In genomic region chr10:61419146-61419545, GRCm38 (mm10) we compare ENCODE assay signal across 12 mouse cellular contexts. TPM values are rescaled to one million over a fixed set of nuclear protein-coding genes. Genes with fewer than 3 reads are reported as not detected.
DNase-seq lines count a peak whose midpoint lies in the region; ATAC-seq and TF ChIP-seq lines count a peak whose summit lies in the region.
"Had no signal": no experiment of that assay in that cellular context is flagged by ENCODE, and none has a peak within 500 bp of the region (broad histone marks: within the 10 kb centered on the region; RNA-seq: fewer than 3 reads in every experiment).

No protein-coding gene starts in this region.

- no peak for ATAC-seq in heart, embryonic 11.5 days (replicated peaks; ENCODE audit: insufficient number of reproducible peaks, low FRiP score, low TSS enrichment)
- ATAC-seq in embryonic facial prominence, embryonic 14.5 days (ENCODE audit: low read depth) = no peak

- WGBS in heart, embryonic 11.5 days (ENCODE audit: insufficient replicate concordance) = 4% methylated on average over 24 of the region's 24 CpGs
- 5% methylated on average over 21 of the region's 24 CpGs for WGBS in embryonic facial prominence, embryonic 14.5 days

- peak overlapping the region; percentile 31; the same call in 1 of the 2 replicates for H3K4me2 ChIP-seq in heart, embryonic 11.5 days
- 0 out of 2 replicates have a peak overlapping the region, but pooled peaks have one; percentile 10 for H3K4me2 ChIP-seq in embryonic facial prominence, embryonic 14.5 days (ENCODE audit: low read depth, low read length)

- H3K36me3 ChIP-seq in heart, embryonic 11.5 days (ENCODE audit: control insufficient read depth, insufficient read depth, low read length) = no peaks in the 10 kb centered on the region
- peaks cover 28% of the 10 kb centered on the region for H3K36me3 ChIP-seq in ES-Bruce4 (ENCODE audit: control insufficient read depth, insufficient read depth, low read length, poor library complexity, severe bottlenecking)
- H3K36me3 ChIP-seq in embryonic facial prominence, embryonic 14.5 days (ENCODE audit: control insufficient read depth, insufficient read depth, low read length) = no peaks in the 10 kb centered on the region
- H3K36me3 ChIP-seq: stomach, embryonic 15.5 days had no signal

- no peak for DNase-seq in heart, adult 8-10 months (ENCODE audit: low spot score)
- DNase-seq in embryonic facial prominence, embryonic 14.5 days (ENCODE audit: low spot score) = no peak
- peak; percentile 38 to 58 for DNase-seq in kidney, postnatal 4 days
- no peak for DNase-seq in cerebellum, adult 11 months
- no peak for DNase-seq in thymus, postnatal 25 days
- no peak for DNase-seq in spleen, postnatal 36 days (ENCODE audit: low spot score in 2 of 2)
- DNase-seq: cerebellum, adult 9-11 months; gastrocnemius, postnatal 14 days; layer of hippocampus, adult 9-11 months had no signal

- peaks cover 49% of the 10 kb centered on the region for H3K27me3 ChIP-seq in heart, embryonic 11.5 days (ENCODE audit: control insufficient read depth, insufficient read depth, low read length)
- H3K27me3 ChIP-seq in ES-Bruce4 (ENCODE audit: control insufficient read depth, insufficient read depth, low read length, poor library complexity, severe bottlenecking) = no peaks in the 10 kb centered on the region
- peaks cover 57% of the 10 kb centered on the region for H3K27me3 ChIP-seq in embryonic facial prominence, embryonic 14.5 days (replicated peaks; ENCODE audit: control insufficient read depth, insufficient read depth, low read length)

- no peak for TF ChIP-seq CTCF in ES-Bruce4 (IDR thresholded peaks at IDR 0.05; ENCODE audit: low read depth, low read length)

- H3K4me3 ChIP-seq in heart, embryonic 11.5 days (ENCODE audit: low read depth, low read length) = no peak overlapping the region
- H3K4me3 ChIP-seq in ES-Bruce4 (ENCODE audit: low read depth, low read length) = peak overlapping the region; percentile 85
- H3K4me3 ChIP-seq in embryonic facial prominence, embryonic 14.5 days (ENCODE audit: low read depth, low read length) = no peak overlapping the region

- peak; percentile 88 for TF ChIP-seq EP300 in ES-Bruce4 (IDR thresholded peaks at IDR 0.05; ENCODE audit: insufficient read depth, low read depth, low read length)

- no peaks in the 10 kb centered on the region for H3K9me3 ChIP-seq in heart, embryonic 11.5 days (replicated peaks; ENCODE audit: control insufficient read depth, low read length)
- H3K9me3 ChIP-seq in ES-Bruce4 (replicated peaks; ENCODE audit: control insufficient read depth, insufficient read depth, low read length, poor library complexity, severe bottlenecking) = no peaks in the 10 kb centered on the region
- no peaks in the 10 kb centered on the region for H3K9me3 ChIP-seq in embryonic facial prominence, embryonic 14.5 days (ENCODE audit: control insufficient read depth, low read length)
- H3K9me3 ChIP-seq: stomach, embryonic 15.5 days had no signal

- no peak overlapping the region for H3K27ac ChIP-seq in heart, embryonic 11.5 days (ENCODE audit: low read depth, low read length)
- peak overlapping the region; percentile 64 for H3K27ac ChIP-seq in ES-Bruce4 (ENCODE audit: insufficient read depth, low read length)
- H3K27ac ChIP-seq in embryonic facial prominence, embryonic 14.5 days (replicated peaks; ENCODE audit: low read depth, low read length) = no peak overlapping the region
- H3K27ac ChIP-seq: stomach, embryonic 15.5 days had no signal

- no peak overlapping the region for H3K9ac ChIP-seq in heart, embryonic 11.5 days (ENCODE audit: low read depth, low read length)
- H3K9ac ChIP-seq in ES-Bruce4 (ENCODE audit: low read depth, poor library complexity, severe bottlenecking) = peak overlapping the region; percentile 91
- no peak overlapping the region for H3K9ac ChIP-seq in embryonic facial prominence, embryonic 14.5 days (ENCODE audit: low read depth, low read length)
- H3K9ac ChIP-seq: stomach, embryonic 15.5 days had no signal

- no peak for TF ChIP-seq POLR2A in ES-Bruce4 (IDR thresholded peaks at IDR 0.05; ENCODE audit: insufficient read depth, low read length)

- peaks cover 14% of the 10 kb centered on the region for H3K4me1 ChIP-seq in heart, embryonic 11.5 days (ENCODE audit: control insufficient read depth, insufficient read depth, low read length)
- peaks cover 8% of the 10 kb centered on the region for H3K4me1 ChIP-seq in ES-Bruce4 (ENCODE audit: control insufficient read depth, insufficient read depth, low read length)
- H3K4me1 ChIP-seq in embryonic facial prominence, embryonic 14.5 days (ENCODE audit: control insufficient read depth, insufficient read depth, low read length) = peaks cover 10% of the 10 kb centered on the region

RNA-seq across cellular contexts. Expression of gene Nodal, which starts 1.4 kb away (rescaled TPM):
- not detected in 2 replicates for polyA plus RNA-seq in heart, embryonic 11.5 days (2014; fragmentation: Nextera tagmentation; extraction: Ambion mirVana)
- total RNA-seq in heart, adult 8-10 months (2022) = under 1 TPM in 1 of 4 experiments, not detected in 3; 0.11 TPM
- 52.2 and 53.5 TPM in 2 replicates for polyA plus RNA-seq in ES-Bruce4 (2011; ENCODE audit: insufficient read depth, insufficient read length, low read depth, missing spikeins)
- 0.10 and 0.13 TPM in 2 replicates for polyA plus RNA-seq in embryonic facial prominence, embryonic 14.5 days (2014; fragmentation: Nextera tagmentation; extraction: Ambion mirVana)

RNA-seq across cellular contexts. Expression of gene Eif4ebp2, which starts 33.3 kb away (rescaled TPM):
- polyA plus RNA-seq in heart, embryonic 11.5 days (2014; fragmentation: Nextera tagmentation; extraction: Ambion mirVana) = 21.2 and 28.6 TPM in 2 replicates
- total RNA-seq in heart, adult 8-10 months (2022) = 10 to 100 TPM; 59.5 to 77.7 (median 70.8) TPM
- polyA plus RNA-seq in ES-Bruce4 (2011; ENCODE audit: insufficient read depth, insufficient read length, low read depth, missing spikeins) = 207 and 210 TPM in 2 replicates
- 43.3 and 46.9 TPM in 2 replicates for polyA plus RNA-seq in embryonic facial prominence, embryonic 14.5 days (2014; fragmentation: Nextera tagmentation; extraction: Ambion mirVana)

RNA-seq across cellular contexts. Expression of gene Pald1, which starts 35.8 kb away (rescaled TPM):
- polyA plus RNA-seq in heart, embryonic 11.5 days (2014; fragmentation: Nextera tagmentation; extraction: Ambion mirVana) = 17.5 and 22.5 TPM in 2 replicates
- total RNA-seq in heart, adult 8-10 months (2022) = 10 to 100 TPM; 11.3 to 21.8 (median 12.9) TPM
- polyA plus RNA-seq in ES-Bruce4 (2011; ENCODE audit: insufficient read depth, insufficient read length, low read depth, missing spikeins) = 35.8 and 36.0 TPM in 2 replicates
- 20.7 and 21.1 TPM in 2 replicates for polyA plus RNA-seq in embryonic facial prominence, embryonic 14.5 days (2014; fragmentation: Nextera tagmentation; extraction: Ambion mirVana)

RNA-seq across cellular contexts. Expression of gene Lrrc20, which starts 56.5 kb away (rescaled TPM):
- 12.1 and 14.8 TPM in 2 replicates for polyA plus RNA-seq in heart, embryonic 11.5 days (2014; fragmentation: Nextera tagmentation; extraction: Ambion mirVana)
- total RNA-seq in heart, adult 8-10 months (2022) = 10 to 100 TPM; 32.7 to 43.3 (median 40.3) TPM
- 5.8 and 6.4 TPM in 2 replicates for polyA plus RNA-seq in ES-Bruce4 (2011; ENCODE audit: insufficient read depth, insufficient read length, low read depth, missing spikeins)
- 9.7 TPM in 2 replicates for polyA plus RNA-seq in embryonic facial prominence, embryonic 14.5 days (2014; fragmentation: Nextera tagmentation; extraction: Ambion mirVana)

Comparison
In these comparisons a context has a peak if more than half of its experiments do, and no peak if none do; other contexts are left out.
1. DNase-seq: peak in kidney, postnatal 4 days (2 of 2); none in heart, adult 8-10 months (single experiment), embryonic facial prominence, embryonic 14.5 days (single experiment), cerebellum, adult 11 months (single experiment), thymus, postnatal 25 days (single experiment) and spleen, postnatal 36 days (0 of 2).
2. RNA of gene Nodal, which starts 1.4 kb away (polyA plus RNA-seq): 52.2 to 53.5 TPM in ES-Bruce4; 0.10 to 0.13 TPM in embryonic facial prominence, embryonic 14.5 days and not detected in heart, embryonic 11.5 days; every median in the first group is over 10 times any median in the second.